Mouse (Mus musculus): Measurements from ENCODE around the gene Mettl7a2.
A peak's percentile ranks its signal among the peaks of the same experiment; 100 is the strongest.

- TF ChIP-seq CTCF (IDR thresholded peaks at IDR 0.05 in 2 of 3, conservative IDR thresholded peaks at IDR 0.05 in 1 of 3; ENCODE audit: control insufficient read depth in 1 of 3, insufficient read depth in 1 of 3, low read depth in 2 of 3, low read length in 3 of 3, poor library complexity in 1 of 3, severe bottlenecking in 1 of 3) (peak; percentile 79 to 96 (median 83)), E2F4 (IDR thresholded peaks at IDR 0.05; ENCODE audit: borderline replicate concordance, low read depth, low read length) (no peak), MAX (IDR thresholded peaks at IDR 0.05; ENCODE audit: low read length) (no peak), RCOR1 (IDR thresholded peaks at IDR 0.05; ENCODE audit: low read depth, low read length) (no peak), MAFK (IDR thresholded peaks at IDR 0.05; ENCODE audit: borderline replicate concordance, low read depth, low read length) (no peak), POLR2A (IDR thresholded peaks at IDR 0.05; ENCODE audit: control insufficient read depth in 1 of 2, insufficient read depth in 1 of 2, low read depth in 1 of 2, low read length in 2 of 2, poor library complexity in 1 of 2) (no peak)
Measured at GRCm38 (mm10) chr15:100375066-100375465, 22.1 kb downstream of the Mettl7a2 start.
